Mouse (Mus musculus) E14TG2a.4 (cell line): ENCODE measurements around the gene Hspa12b.

Source experiments
- CTCF ChIP-seq: conservative IDR thresholded peaks from 2 replicates; pipeline ENCODE4 v1.5.1; 2014; ENCODE audit warnings: low read length
- NANOG ChIP-seq: IDR thresholded peaks from 2 replicates; pipeline ENCODE4 v1.6.1; 2014; ENCODE audit warnings: borderline replicate concordance, low read length, mixed read lengths
- POU5F1 ChIP-seq: IDR thresholded peaks from 2 replicates; pipeline ENCODE4 v1.6.1; 2014; ENCODE audit warnings: low read length, borderline replicate concordance

DNA sequence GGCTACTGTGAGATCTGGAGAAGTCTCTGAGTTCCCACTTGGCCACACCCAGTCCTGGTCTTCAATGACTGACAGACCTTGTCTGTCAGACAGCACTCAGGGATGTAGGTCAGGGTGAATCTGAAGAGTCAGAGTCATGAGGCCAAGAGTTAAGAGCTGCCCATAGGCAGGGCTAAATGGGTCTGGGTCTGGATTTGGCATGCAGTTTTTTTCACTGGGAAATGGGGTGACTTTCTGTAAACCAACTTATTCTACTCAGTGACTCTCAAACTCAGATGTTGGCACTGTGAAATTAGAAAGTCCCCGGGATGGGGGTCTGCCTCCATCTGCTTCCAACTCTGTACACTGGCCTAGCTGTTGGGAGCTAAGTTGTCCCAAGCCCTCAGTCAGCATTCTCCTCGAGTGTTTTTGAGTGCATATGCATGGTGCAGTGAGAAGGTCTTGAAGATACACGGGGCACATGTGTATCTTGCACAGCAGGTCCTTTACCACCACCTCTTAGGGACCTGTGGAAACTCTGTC is 1.6 kb downstream of the Hspa12b start:
- no peak for TF ChIP-seq CTCF
- no peak for TF ChIP-seq POU5F1
- TF ChIP-seq NANOG = no peak
